Mouse (Mus musculus) Patski (cell line): Measurements from ENCODE around the gene Gm20696. TPM values are rescaled to one million over a fixed set of nuclear protein-coding genes. Genes with fewer than 3 reads are reported as not detected.

Experiments used
- ATAC-seq: fragments of 100-300 bp; one replicate; pipeline ENCODE4 v1.8.0; 2021
- CTCF ChIA-PET: fragments of 350-600 bp; sonication (Branson Sonifier 250); formaldehyde crosslinking; loops from one replicate; lab custom pipeline; 2022; ENCODE audit warnings: inconsistent platforms; lab: Charles Lee
- POLR2A ChIA-PET: fragments of 350-600 bp; sonication (Branson Sonifier 250); formaldehyde crosslinking; loops from one replicate; lab custom pipeline; 2022; ENCODE audit warnings: antibody characterized with exemption, inconsistent platforms; lab: Charles Lee
- DNase-seq: peaks from one replicate; pipeline ENCODE4 v3.0.0-alpha.2; 2011; ENCODE audit warnings: low read depth, low spot score
- H3K27me3 ChIP-seq: fragments of 371-371 bp; one replicate; pipeline ENCODE4 v1.5.1; 2021
- CTCF ChIP-seq: fragments of 100-300 bp; IDR thresholded peaks from one replicate; pipeline ENCODE4 v1.5.1; 2021
- in situ Hi-C: fragments of 300-500 bp; cut with MboI; formaldehyde crosslinking; loops from 3 replicates; pipeline ENCODE4 v1.11.1; 2018; ENCODE audit warnings: low pct_unique_long_range_greater_than_20kb, mixed read lengths
- polyA plus RNA-seq: library from polyadenylated mRNA; unstranded; gene quantifications from one replicate; pipeline ENCODE4 v1.2.3, GENCODE M21; 2021

Gm20696 gene
- polyA plus RNA-seq, 1 experiment from 2014 or later: 0.15 TPM

- ChIA-PET POLR2A (interaction anchor here (0.7 to 1.4 kb wide), 4 partner anchors 83 to 130 kb away, joined by 3 to 4 read pairs (median 4); no protein-coding TSS in a partner anchor), CTCF (interaction anchor here (1.1 to 1.6 kb wide), 3 partner anchors 13 to 37 kb away, joined by 3 read pairs; no protein-coding TSS in a partner anchor)
- no peaks in the 10 kb centered on the region for H3K27me3 ChIP-seq
- no peak for TF ChIP-seq CTCF
- in situ Hi-C loops: loop anchor here (5.0 kb wide), 1 partner anchor 55 kb away; no protein-coding TSS in a partner anchor
- DNase-seq: peak; percentile 61
- peak; percentile 22 for ATAC-seq
These were observed 144.1 kb downstream of the Gm20696 start, which contains the start of gene Foxp1 for GRCm38 (mm10) chr6:99522359-99523108. Gene Foxp1, minus strand, starts transcription at chr6:99522721.

GRCm38 (mm10) chr6:99521641-99522358 is 144.8 kb downstream of the Gm20696 start:
- in situ Hi-C loops: loop anchor here (5.0 kb wide), 1 partner anchor 54 kb away; no protein-coding TSS in a partner anchor
- CTCF ChIA-PET: interaction anchor here (0.8 to 1.5 kb wide), 2 partner anchors 34 to 82 kb away, joined by 3 read pairs; no protein-coding TSS in a partner anchor

GRCm38 (mm10) chr6:99521038-99521640 is 145.5 kb downstream of the Gm20696 start:
- peak; percentile 54 for ATAC-seq
- TF ChIP-seq CTCF: no peak
- POLR2A ChIA-PET: interaction anchor here (0.7 to 1.5 kb wide), 7 partner anchors 54 to 998 kb away, joined by 3 to 4 read pairs (median 3); no protein-coding TSS in a partner anchor
- CTCF ChIA-PET: interaction anchor here (0.8 to 1.5 kb wide), 2 partner anchors 33 to 81 kb away, joined by 3 read pairs; no protein-coding TSS in a partner anchor
- in situ Hi-C loops: loop anchor here (5.0 kb wide), 1 partner anchor 54 kb away; no protein-coding TSS in a partner anchor
- DNase-seq: peak; percentile 60
- H3K27me3 ChIP-seq: no peaks in the 10 kb centered on the region

More at GRCm38 (mm10) chr6:99521641-99522358, 144.8 kb downstream of the Gm20696 start:
- no peak for TF ChIP-seq CTCF
- DNase-seq: no peak
- POLR2A ChIA-PET: interaction anchor here (0.7 to 1.5 kb wide), 5 partner anchors 54 to 468 kb away, joined by 3 to 4 read pairs (median 4); no protein-coding TSS in a partner anchor
- ATAC-seq: peak; percentile 2
- H3K27me3 ChIP-seq: no peaks in the 10 kb centered on the region

GRCm38 (mm10) chr6:99520676-99521037 is 145.9 kb downstream of the Gm20696 start:
- DNase-seq: no peak
- in situ Hi-C loops: loop anchor here (5.0 kb wide), 1 partner anchor 53 kb away; no protein-coding TSS in a partner anchor
- ChIA-PET CTCF (no interaction called here), POLR2A (interaction anchor here (0.6 to 1.5 kb wide), 7 partner anchors 53 to 998 kb away, joined by 3 to 4 read pairs (median 3); no protein-coding TSS in a partner anchor)
- TF ChIP-seq CTCF: no peak
- peak; percentile 73 for ATAC-seq
- no peaks in the 10 kb centered on the region for H3K27me3 ChIP-seq

- in situ Hi-C loops: loop anchor here (5.0 kb wide), 1 partner anchor 53 kb away; no protein-coding TSS in a partner anchor
- TF ChIP-seq CTCF: no peak
- H3K27me3 ChIP-seq: no peaks in the 10 kb centered on the region
- ATAC-seq (peak; percentile 33), DNase-seq (no peak)
- POLR2A ChIA-PET: interaction anchor here (0.5 to 1.5 kb wide), 8 partner anchors 9 to 997 kb away, joined by 3 to 5 read pairs (median 4); no protein-coding TSS in a partner anchor
- CTCF ChIA-PET: no interaction called here
These were observed 146.6 kb downstream of the Gm20696 start for GRCm38 (mm10) chr6:99519806-99520675.

- no peaks in the 10 kb centered on the region for H3K27me3 ChIP-seq
- ChIA-PET CTCF (interaction anchor here (1.6 kb wide), 1 partner anchor 10 kb away, joined by 5 read pairs; no protein-coding TSS in a partner anchor), POLR2A (interaction anchor here (1.1 kb wide), 1 partner anchor 56 kb away, joined by 3 read pairs; no protein-coding TSS in a partner anchor)
- in situ Hi-C loops: no loop called here
- TF ChIP-seq CTCF: no peak
- ATAC-seq: no peak
- no peak for DNase-seq
These were observed 147.5 kb downstream of the Gm20696 start for GRCm38 (mm10) chr6:99519052-99519451.

- H3K27me3 ChIP-seq: no peaks in the 10 kb centered on the region
- CTCF ChIA-PET: interaction anchor here (1.3 kb wide), 1 partner anchor 12 kb away, joined by 3 read pairs; no protein-coding TSS in a partner anchor
These were observed 150.9 kb downstream of the Gm20696 start for GRCm38 (mm10) chr6:99515667-99516199.

GRCm38 (mm10) chr6:99511862-99512261 is 154.7 kb downstream of the Gm20696 start:
- CTCF ChIA-PET: no interaction called here
- no peak for DNase-seq
- no peak for ATAC-seq
- POLR2A ChIA-PET: no interaction called here
- in situ Hi-C loops: no loop called here
- no peak for TF ChIP-seq CTCF
- H3K27me3 ChIP-seq: no peaks in the 10 kb centered on the region

More at GRCm38 (mm10) chr6:99515667-99516199, 150.9 kb downstream of the Gm20696 start:
- ATAC-seq: no peak
- POLR2A ChIA-PET: interaction anchor here (0.6 kb wide), 1 partner anchor 39 kb away, joined by 3 read pairs; no protein-coding TSS in a partner anchor
- TF ChIP-seq CTCF: no peak
- in situ Hi-C loops: no loop called here
- no peak for DNase-seq
